In the genomic region with DNA sequence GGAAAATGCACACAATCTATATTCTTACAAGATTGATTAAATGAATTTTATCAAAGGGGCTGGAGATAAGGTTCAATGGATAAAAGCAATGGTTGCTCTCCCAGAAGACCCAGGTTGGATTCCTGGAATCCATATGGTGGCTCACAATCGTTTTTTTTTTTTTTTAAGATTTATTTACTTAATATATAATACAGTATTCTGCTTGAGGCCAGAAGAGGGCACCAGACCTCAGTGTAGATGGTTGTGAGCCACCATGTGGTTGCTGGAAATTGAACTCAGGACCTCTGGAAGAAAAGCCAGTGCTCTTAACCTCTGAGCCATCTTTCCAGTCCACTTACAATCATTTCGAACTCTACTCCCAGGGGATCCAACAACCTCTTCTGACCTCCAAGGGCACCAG, we compare ENCODE assay signal across 17 mouse cellular contexts.
A peak's percentile ranks its signal among the peaks of the same experiment; 100 is the strongest.
DNase-seq lines count a peak whose midpoint lies in the region; ATAC-seq and TF ChIP-seq lines count a peak whose summit lies in the region.
"Had no signal": no experiment of that assay in that cellular context is flagged by ENCODE, and none has a peak within 500 bp of the region (broad histone marks: within the 10 kb centered on the region; RNA-seq: fewer than 3 reads in every experiment).

No protein-coding gene starts in this region.

- H3K79me2 ChIP-seq in heart, adult 2 months (replicated peaks; ENCODE audit: control insufficient read depth, insufficient read depth, low read length): no peaks in the 10 kb centered on the region

- H3K4me1 ChIP-seq in heart, adult 2 months (ENCODE audit: control insufficient read depth, insufficient read depth, low read length): peaks cover 1% of the 10 kb centered on the region
- H3K4me1 ChIP-seq in liver, postnatal 0 days (ENCODE audit: insufficient read depth): peaks cover 8% of the 10 kb centered on the region
- H3K4me1 ChIP-seq: limb, embryonic 10.5 days; liver, embryonic 13.5 days; neural tube, embryonic 13.5 days had no signal

- ATAC-seq in liver, postnatal 0 days: no peak

- TF ChIP-seq EP300 in heart, adult 2 months (IDR thresholded peaks at IDR 0.05; ENCODE audit: insufficient read depth, low read depth, low read length): no peak
- TF ChIP-seq EP300 in liver, postnatal 0 days (IDR thresholded peaks at IDR 0.05; ENCODE audit: low read depth): no peak

- no peaks in the 10 kb centered on the region for H3K9me3 ChIP-seq in liver, postnatal 0 days (ENCODE audit: low read length)
- H3K9me3 ChIP-seq: limb, embryonic 10.5 days; liver, embryonic 13.5 days; midbrain, embryonic 10.5 days; neural tube, embryonic 13.5 days had no signal

- TF ChIP-seq CTCF in heart, adult 2 months (IDR thresholded peaks at IDR 0.05): peak; percentile 40
- TF ChIP-seq CTCF in liver, postnatal 0 days (IDR thresholded peaks at IDR 0.05; ENCODE audit: low read depth): peak; percentile 22; the same call in 1 of the 2 replicates

- no peak overlapping the region for H3K4me2 ChIP-seq in liver, postnatal 0 days (ENCODE audit: low read depth, low read length)
- H3K4me2 ChIP-seq: hindbrain, embryonic 14.5 days; liver, embryonic 13.5 days; neural tube, embryonic 13.5 days had no signal

- no peak overlapping the region for H3K9ac ChIP-seq in heart, adult 2 months (ENCODE audit: low read depth, low read length)
- no peak overlapping the region for H3K9ac ChIP-seq in liver, postnatal 0 days (replicated peaks)
- H3K9ac ChIP-seq: hindbrain, embryonic 14.5 days; liver, embryonic 13.5 days; neural tube, embryonic 13.5 days had no signal

- TF ChIP-seq POLR2A in heart, adult 2 months (IDR thresholded peaks at IDR 0.05; ENCODE audit: insufficient read depth, low read depth, low read length): no peak

- intact Hi-C loops in heart, adult 2 months (cut with DNase I): no loop called here

- H3K27ac ChIP-seq in heart, adult 2 months: no peak overlapping the region
- no peak overlapping the region for H3K27ac ChIP-seq in liver, postnatal 0 days (ENCODE audit: low read depth)
- H3K27ac ChIP-seq: hindbrain, embryonic 14.5 days; limb, embryonic 10.5 days; liver, embryonic 13.5 days; midbrain, embryonic 10.5 days; neural tube, embryonic 13.5 days had no signal

- no peaks in the 10 kb centered on the region for H3K27me3 ChIP-seq in heart, adult 2 months (ENCODE audit: control insufficient read depth, insufficient read depth, low read length)
- H3K27me3 ChIP-seq in liver, postnatal 0 days (ENCODE audit: insufficient read depth, low read length): no peaks in the 10 kb centered on the region
- H3K27me3 ChIP-seq: liver, embryonic 13.5 days; neural tube, embryonic 13.5 days had no signal

- DNase-seq in heart, adult 2 months: no peak
- no peak for DNase-seq in heart, postnatal 4 days
- DNase-seq in liver, postnatal 0 days: no peak
- no peak for DNase-seq in liver
- peak; percentile 4 for DNase-seq in MEL-GATA-1-ER (ENCODE audit: extremely low read depth, low read depth)
- no peak for DNase-seq in neural tube, embryonic 10.5 days (ENCODE audit: extremely low spot score, low spot score)
- DNase-seq in ovary, adult 18-20 months (ENCODE audit: low spot score): no peak
- DNase-seq: cerebellum, adult 9-10 months; heart, adult 18-20 months; kidney, adult 11 months; liver, embryonic 13.5 days; right cerebral cortex, postnatal 4 days; thymus, postnatal 36 days had no signal

- 74% methylated on average over 2 of the region's 2 CpGs for WGBS in heart, adult 2 months
- 62% methylated on average over 2 of the region's 2 CpGs for WGBS in liver, postnatal 0 days (ENCODE audit: insufficient replicate concordance)

- H3K4me3 ChIP-seq in heart, adult 2 months: no peak overlapping the region
- no peak overlapping the region for H3K4me3 ChIP-seq in liver, postnatal 0 days (ENCODE audit: low read depth, low read length)
- H3K4me3 ChIP-seq: limb, embryonic 10.5 days; liver, embryonic 13.5 days; midbrain, embryonic 10.5 days; neural tube, embryonic 13.5 days had no signal

- H3K36me3 ChIP-seq in heart, adult 2 months (ENCODE audit: control insufficient read depth, insufficient read depth, low read length): peaks cover 21% of the 10 kb centered on the region
- no peaks in the 10 kb centered on the region for H3K36me3 ChIP-seq in liver, postnatal 0 days (replicated peaks; ENCODE audit: insufficient read depth, low read length)
